Comparison of ENCODE assay signal across 16 mouse cellular contexts in genomic region chr9:116329147-116329546, GRCm38 (mm10).
DNase-seq lines count a peak whose midpoint lies in the region; TF ChIP-seq lines count a peak whose summit lies in the region.
"Had no signal": no experiment of that assay in that cellular context is flagged by ENCODE, and none has a peak within 500 bp of the region (broad histone marks: within the 10 kb centered on the region; RNA-seq: fewer than 3 reads in every experiment).

No protein-coding gene starts in this region.

- no peak for TF ChIP-seq POLR2A in cortical plate, adult 2 months (IDR thresholded peaks at IDR 0.05; ENCODE audit: extremely low read depth, insufficient read depth, low read length)

- TF ChIP-seq CTCF in layer of hippocampus, adult 2 months (conservative IDR thresholded peaks at IDR 0.05) = no peak
- TF ChIP-seq CTCF in cortical plate, adult 2 months (IDR thresholded peaks at IDR 0.05; ENCODE audit: extremely low read depth, insufficient read depth, low read length) = no peak

- no peak for DNase-seq in layer of hippocampus, adult 2 months (ENCODE audit: low spot score in 2 of 2)
- no peak for DNase-seq in layer of hippocampus, adult 9-11 months
- peak; percentile 81 for DNase-seq in CD4-positive, CD25-positive, alpha-beta regulatory T cell, adult 2 months (ENCODE audit: low read depth, low spot score)
- DNase-seq in naive thymus-derived CD4-positive, alpha-beta T cell, adult 2 months (ENCODE audit: low read depth) = peak; percentile 85
- no peak for DNase-seq in adrenal gland, adult 8-10 months
- DNase-seq in frontal cortex, postnatal 36 days (ENCODE audit: low spot score in 2 of 2) = no peak
- DNase-seq in right cerebral cortex, postnatal 36 days (ENCODE audit: low spot score in 2 of 2) = no peak
- DNase-seq: cerebellum, postnatal 14 days; heart, adult 18-20 months; kidney, postnatal 10 days; lung, adult 18-20 months; right cerebral cortex, adult 18-20 months had no signal

- no peak overlapping the region for H3K4me3 ChIP-seq in layer of hippocampus, adult 2 months
- no peak overlapping the region for H3K4me3 ChIP-seq in cortical plate, adult 2 months (ENCODE audit: insufficient read depth, low read length)
- H3K4me3 ChIP-seq: embryonic facial prominence, embryonic 12.5 days; intestine, embryonic 15.5 days; neural tube, embryonic 15.5 days had no signal

- H3K27ac ChIP-seq in layer of hippocampus, adult 2 months = peak overlapping the region; percentile 14; the same call in 1 of the 2 replicates
- H3K27ac ChIP-seq in cortical plate, adult 2 months (ENCODE audit: insufficient read depth, low read length) = peak overlapping the region; percentile 59; the same call in 1 of the 2 replicates
- H3K27ac ChIP-seq: embryonic facial prominence, embryonic 12.5 days; intestine, embryonic 15.5 days; neural tube, embryonic 15.5 days had no signal

- H3K4me1 ChIP-seq in cortical plate, adult 2 months (ENCODE audit: control insufficient read depth, insufficient read depth, low read length) = no peaks in the 10 kb centered on the region; the same call in 1 of the 2 replicates
- H3K4me1 ChIP-seq: embryonic facial prominence, embryonic 12.5 days; intestine, embryonic 15.5 days had no signal

Comparison
In these comparisons a context has a peak if more than half of its experiments do, and no peak if none do; other contexts are left out.
1. DNase-seq: peak in CD4-positive, CD25-positive, alpha-beta regulatory T cell, adult 2 months (single experiment) and naive thymus-derived CD4-positive, alpha-beta T cell, adult 2 months (single experiment); none in layer of hippocampus, adult 2 months (0 of 2), layer of hippocampus, adult 9-11 months (single experiment), adrenal gland, adult 8-10 months (single experiment), frontal cortex, postnatal 36 days (0 of 2) and right cerebral cortex, postnatal 36 days (0 of 2).